Mouse (Mus musculus) adipocyte (in vitro differentiated cells): ENCODE data around the gene Mark1.

Experiments used
- DNase-seq: peaks from one replicate; pipeline ENCODE4 v3.0.0-alpha.2; 2016; ENCODE audit warnings: low spot score

The Mark1 gene

GRCm38 (mm10) chr1:184961853-184962252, 37.5 kb downstream of the Mark1 start:
- no peak for DNase-seq

GRCm38 (mm10) chr1:184958818-184959217, 40.6 kb downstream of the Mark1 start:
- no peak for DNase-seq

- DNase-seq = no peak
Observed at GRCm38 (mm10) chr1:184958388-184958787, 41.0 kb downstream of the Mark1 start.

GRCm38 (mm10) chr1:184951758-184952157, 47.6 kb downstream of the Mark1 start:
- DNase-seq = no peak

GRCm38 (mm10) chr1:184951057-184951456, 48.3 kb downstream of the Mark1 start:
- no peak for DNase-seq

GRCm38 (mm10) chr1:184938106-184938505, 61.3 kb downstream of the Mark1 start:
- no peak for DNase-seq

- DNase-seq = no peak
Observed at GRCm38 (mm10) chr1:184935980-184936379, 63.4 kb downstream of the Mark1 start.

- no peak for DNase-seq
Observed at GRCm38 (mm10) chr1:184935490-184935889, 63.9 kb downstream of the Mark1 start.

GRCm38 (mm10) chr1:184931097-184931496, 68.3 kb downstream of the Mark1 start:
- DNase-seq = no peak

- no peak for DNase-seq
Observed at GRCm38 (mm10) chr1:184928382-184928781, 71.0 kb downstream of the Mark1 start.

- no peak for DNase-seq
Observed at GRCm38 (mm10) chr1:184927911-184928310, 71.5 kb downstream of the Mark1 start.

- no peak for DNase-seq
Observed at GRCm38 (mm10) chr1:184922824-184923223, 76.5 kb downstream of the Mark1 start.

- DNase-seq = no peak
Observed at GRCm38 (mm10) chr1:184920057-184920456, 79.3 kb downstream of the Mark1 start.

- DNase-seq = no peak
Observed at GRCm38 (mm10) chr1:184918227-184918888, 81.0 kb downstream of the Mark1 start.

GRCm38 (mm10) chr1:184912336-184912735, 87.0 kb downstream of the Mark1 start:
- no peak for DNase-seq

- DNase-seq = no peak
Observed at GRCm38 (mm10) chr1:184911861-184912260, 87.5 kb downstream of the Mark1 start.

GRCm38 (mm10) chr1:184908558-184908957, 90.8 kb downstream of the Mark1 start:
- DNase-seq = peak; percentile 45

GRCm38 (mm10) chr1:184905904-184906745, 93.2 kb downstream of the Mark1 start:
- DNase-seq = no peak

GRCm38 (mm10) chr1:184905371-184905770, 94.0 kb downstream of the Mark1 start:
- DNase-seq = no peak

GRCm38 (mm10) chr1:184903697-184904096, 95.7 kb downstream of the Mark1 start:
- DNase-seq = no peak

- no peak for DNase-seq
Observed at GRCm38 (mm10) chr1:184902886-184903285, 96.5 kb downstream of the Mark1 start.

- no peak for DNase-seq
Observed at GRCm38 (mm10) chr1:184897350-184897749, 102.0 kb downstream of the Mark1 start.

GRCm38 (mm10) chr1:184891998-184892397, 107.4 kb downstream of the Mark1 start:
- DNase-seq = peak; percentile 46
